ENCODE assay signal across 12 mouse cellular contexts in the genomic region with DNA sequence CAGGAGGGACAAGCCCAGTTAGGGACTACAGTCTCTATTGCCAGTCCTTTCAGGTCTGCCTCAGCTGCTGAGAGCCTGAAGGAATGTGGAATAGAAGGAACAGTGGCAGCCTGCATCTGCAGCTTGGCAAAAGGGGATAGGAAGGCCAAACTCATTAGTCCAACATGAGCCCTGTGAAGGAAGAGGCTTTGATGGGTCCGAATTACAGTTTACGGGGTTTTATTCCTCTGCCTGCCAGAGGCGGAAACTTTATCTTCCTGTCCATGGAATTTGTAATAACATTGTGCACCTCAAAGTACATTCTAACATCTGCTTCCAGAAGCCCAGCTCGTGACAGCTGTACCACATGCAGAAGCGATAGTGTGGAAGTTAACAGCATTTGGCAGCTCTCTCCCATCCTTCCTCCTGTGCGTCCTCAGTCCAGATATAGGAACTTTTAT.
DNase-seq lines count a peak whose midpoint lies in the region; ATAC-seq lines count a peak whose summit lies in the region.
"Had no signal": no experiment of that assay in that cellular context is flagged by ENCODE, and none has a peak within 500 bp of the region (broad histone marks: within the 10 kb centered on the region; RNA-seq: fewer than 3 reads in every experiment).

No protein-coding gene starts in this region.

- peak overlapping the region; percentile 45; the same call in 1 of the 2 replicates for H3K27ac ChIP-seq in limb, embryonic 12.5 days
- no peak overlapping the region for H3K27ac ChIP-seq in limb, embryonic 10.5 days
- no peak overlapping the region for H3K27ac ChIP-seq in heart, embryonic 12.5 days (ENCODE audit: poor library complexity, severe bottlenecking)
- H3K27ac ChIP-seq: left cerebral cortex, adult 2 months had no signal

- intact Hi-C loops in left cerebral cortex, postnatal 10 days (cut with DNase I) = no loop called here
- intact Hi-C loops in left cerebral cortex, postnatal 36 days (cut with DNase I) = loop anchor here (10.0 kb wide), 1 partner anchor 250 kb away; no protein-coding TSS in a partner anchor

- no peak for DNase-seq in limb, embryonic 10.5 days (ENCODE audit: low spot score)
- DNase-seq in kidney, adult 8-10 months = peak; percentile 7 to 15
- DNase-seq in lung, postnatal 10 days = peak; percentile 14
- no peak for DNase-seq in left cerebral cortex, adult 9 months (ENCODE audit: low spot score in 2 of 2)
- no peak for DNase-seq in left cerebral cortex, postnatal 10 days (ENCODE audit: extremely low spot score in 1 of 2, low spot score in 2 of 2)
- DNase-seq in left cerebral cortex, postnatal 36 days (ENCODE audit: low spot score in 2 of 2) = no peak
- DNase-seq: cerebellum, adult 9-10 months had no signal

- 37% methylated on average over 6 of the region's 6 CpGs for WGBS in limb, embryonic 12.5 days
- WGBS in limb, embryonic 10.5 days = 71% methylated on average over 6 of the region's 6 CpGs
- WGBS in heart, embryonic 12.5 days = 45% methylated on average over 6 of the region's 6 CpGs

- no peaks in the 10 kb centered on the region for H3K36me3 ChIP-seq in limb, embryonic 12.5 days
- no peaks in the 10 kb centered on the region for H3K36me3 ChIP-seq in limb, embryonic 10.5 days
- H3K36me3 ChIP-seq in heart, embryonic 12.5 days = no peaks in the 10 kb centered on the region

- H3K9me3 ChIP-seq in limb, embryonic 12.5 days = no peaks in the 10 kb centered on the region
- no peaks in the 10 kb centered on the region for H3K9me3 ChIP-seq in limb, embryonic 10.5 days (replicated peaks)
- H3K9me3 ChIP-seq in heart, embryonic 12.5 days (replicated peaks) = no peaks in the 10 kb centered on the region

- H3K9ac ChIP-seq in limb, embryonic 12.5 days (replicated peaks) = no peak overlapping the region
- H3K9ac ChIP-seq in heart, embryonic 12.5 days = no peak overlapping the region

- no peaks in the 10 kb centered on the region for H3K27me3 ChIP-seq in limb, embryonic 12.5 days
- no peaks in the 10 kb centered on the region for H3K27me3 ChIP-seq in limb, embryonic 10.5 days (ENCODE audit: low read depth, poor library complexity, severe bottlenecking)
- no peaks in the 10 kb centered on the region for H3K27me3 ChIP-seq in heart, embryonic 12.5 days (replicated peaks)

- no peak overlapping the region for H3K4me3 ChIP-seq in limb, embryonic 12.5 days (replicated peaks)
- H3K4me3 ChIP-seq in limb, embryonic 10.5 days = no peak overlapping the region
- no peak overlapping the region for H3K4me3 ChIP-seq in heart, embryonic 12.5 days
- H3K4me3 ChIP-seq: left cerebral cortex, adult 2 months; myocyte had no signal

- peaks cover 15% of the 10 kb centered on the region for H3K4me1 ChIP-seq in limb, embryonic 12.5 days (replicated peaks)
- H3K4me1 ChIP-seq in limb, embryonic 10.5 days = peaks cover 18% of the 10 kb centered on the region
- H3K4me1 ChIP-seq in heart, embryonic 12.5 days (replicated peaks) = 0 out of 2 replicates have a peak, but pooled peaks cover 2% of the 10 kb centered on the region

- ATAC-seq in limb, embryonic 12.5 days (ENCODE audit: insufficient number of reproducible peaks, insufficient read depth, low FRiP score, low TSS enrichment, low read depth) = peak; percentile 63
- peak; percentile 61; the same call in 1 of the 2 replicates for ATAC-seq in heart, embryonic 12.5 days (ENCODE audit: insufficient number of reproducible peaks, low FRiP score)
- ATAC-seq: hindbrain, embryonic 16.5 days had no signal

- H3K4me2 ChIP-seq in limb, embryonic 12.5 days = no peak overlapping the region
- no peak overlapping the region for H3K4me2 ChIP-seq in heart, embryonic 12.5 days

Comparison
In these comparisons a context has a peak if more than half of its experiments do, and no peak if none do; other contexts are left out.
1. DNase-seq: peak in kidney, adult 8-10 months (2 of 2) and lung, postnatal 10 days (single experiment); none in limb, embryonic 10.5 days (single experiment), left cerebral cortex, adult 9 months (0 of 2), left cerebral cortex, postnatal 10 days (0 of 2) and left cerebral cortex, postnatal 36 days (0 of 2).